Mouse (Mus musculus): ENCODE measurements at regions not wholly inside any gene's neighbourhood (a gene's known extent, or its start where the extent isn't known, plus 50 kb on each side); places are given as distances from the start of the nearest gene placed in this dataset.

DNA sequence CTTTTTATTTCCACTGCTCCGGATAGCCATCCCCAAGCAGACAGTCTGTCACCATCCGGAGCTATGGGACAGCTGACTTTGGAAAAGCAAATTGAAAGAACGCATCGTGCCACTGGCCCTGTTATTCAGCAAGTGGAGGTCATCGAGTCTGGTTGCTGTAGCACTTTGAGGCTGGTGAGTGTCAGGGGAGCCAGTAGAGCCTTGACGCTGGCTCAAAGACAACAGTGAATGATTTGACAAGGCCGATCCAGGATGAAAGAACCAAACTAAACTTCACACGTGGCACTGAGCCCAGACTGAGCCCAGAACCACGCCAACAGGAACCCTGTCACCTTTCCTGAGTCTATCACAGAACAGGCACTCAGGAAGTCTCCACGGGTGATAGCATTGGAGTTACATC is 296.8 kb upstream of the Rtl1 start:
- no peak for TF ChIP-seq EP300 (IDR thresholded peaks at IDR 0.05; ENCODE audit: low read length)
- TF ChIP-seq USF2 (conservative IDR thresholded peaks at IDR 0.05; ENCODE audit: low read depth, low read length) = no peak
- TF ChIP-seq SMC3 (IDR thresholded peaks at IDR 0.05; ENCODE audit: low read depth, low read length) = no peak
- TF ChIP-seq NRF1 (IDR thresholded peaks at IDR 0.05; ENCODE audit: low read depth, low read length) = no peak
- no peak for TF ChIP-seq CTCF (conservative IDR thresholded peaks at IDR 0.05 in 1 of 2, IDR thresholded peaks at IDR 0.05 in 1 of 2; ENCODE audit: low read depth in 2 of 2, low read length in 2 of 2)
- no peak for TF ChIP-seq POLR2AphosphoS2 (IDR thresholded peaks at IDR 0.05; ENCODE audit: low read depth, low read length)
- no peak for TF ChIP-seq MXI1 (IDR thresholded peaks at IDR 0.05; ENCODE audit: low read depth, low read length)

Measured in CH12.LX (cell line).